Mouse (Mus musculus) ES-Bruce4 (cell line): Measurements from ENCODE around the gene Cux2.

ENCODE experiments used
- CTCF ChIP-seq: IDR thresholded peaks from one replicate; pipeline ENCODE4 v1.8.1; 2011; ENCODE audit warnings: low read depth, low read length
- POLR2A ChIP-seq: IDR thresholded peaks from one replicate; pipeline ENCODE4 v1.8.1; 2011; ENCODE audit warnings: low read length; ENCODE audit not compliant: insufficient read depth

- TF ChIP-seq POLR2A = no peak
- no peak for TF ChIP-seq CTCF
Observed at GRCm38 (mm10) chr5:121930261-121930660, 119.6 kb downstream of the Cux2 start.
